Mouse (Mus musculus): ENCODE results near the gene Crtap. TPM values are rescaled to one million over a fixed set of nuclear protein-coding genes. Genes with fewer than 3 reads are reported as not detected.
A peak's percentile ranks its signal among the peaks of the same experiment; 100 is the strongest.

Crtap gene
- 17.6 and 18.2 TPM in 2 replicates for polyA plus RNA-seq (2015; fragmentation: Nextera tagmentation; extraction: Ambion mirVana)

DNA sequence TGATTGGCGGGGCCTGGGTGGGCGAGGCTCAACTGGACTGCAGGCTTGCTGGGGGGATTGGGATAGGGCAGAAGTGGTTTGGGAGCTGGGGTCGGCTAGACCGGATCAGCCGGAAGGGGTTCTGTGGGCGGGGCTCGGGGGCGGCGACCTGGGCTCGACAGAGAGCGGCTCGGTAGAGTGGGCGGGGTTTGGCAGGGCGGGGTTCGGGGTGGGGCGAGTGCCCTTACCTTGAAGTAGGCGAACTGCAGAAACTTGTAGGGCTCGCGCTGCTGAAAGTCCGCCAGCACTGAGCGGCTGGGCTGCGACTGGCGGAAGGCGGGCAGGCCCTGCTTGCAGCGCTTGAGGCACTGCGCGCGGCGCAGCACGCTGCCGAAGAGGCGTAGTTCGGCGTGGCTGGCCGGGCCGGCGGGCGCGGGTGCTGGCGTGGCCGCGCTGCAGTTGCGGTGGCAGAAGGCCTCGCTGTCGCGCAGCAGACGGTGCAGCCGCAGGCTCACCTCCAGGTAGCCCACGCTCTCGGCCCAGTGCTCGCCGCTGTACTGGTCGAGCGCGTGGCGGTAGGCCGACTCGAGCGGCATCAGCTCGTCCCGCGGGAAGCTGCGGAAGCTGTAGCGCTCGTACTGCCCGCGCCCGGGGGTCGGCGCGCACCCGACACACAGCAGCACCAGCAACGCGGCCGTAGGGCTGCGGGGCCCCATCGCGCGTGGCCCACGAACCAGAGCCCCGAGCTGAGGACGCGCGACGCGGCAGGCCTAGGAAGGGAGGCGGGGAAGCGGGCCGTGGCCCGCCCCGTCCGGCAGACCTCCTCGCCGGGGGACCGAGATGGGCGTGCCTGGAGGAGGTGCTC, at the start of gene Crtap:
TSS of gene Crtap (minus strand) at position 771 of the 844 bp plus-strand sequence.
- H3K27ac ChIP-seq, result no peak within 1 kb of the TSS
- peak within 1 kb of the TSS; percentile 94 for H3K4me2 ChIP-seq (replicated peaks)
- H3K4me1 ChIP-seq (replicated peaks), result peaks cover 6% of the 10 kb centered on the region; the same call in 1 of the 2 replicates
- peak within 1 kb of the TSS; percentile 80 for H3K9ac ChIP-seq (replicated peaks)
- H3K9me3 ChIP-seq, result no peaks in the 10 kb centered on the region
- H3K4me3 ChIP-seq (replicated peaks), result peak within 1 kb of the TSS; percentile 72
- H3K36me3 ChIP-seq, result no peaks in the 10 kb centered on the region
- H3K27me3 ChIP-seq, result peaks cover 3% of the 10 kb centered on the region; the same call in 1 of the 2 replicates
- peak; percentile 86 for ATAC-seq
- under 1% methylated on average over 81 of the region's 96 CpGs for WGBS

GRCm38 (mm10) chr9:114435668-114436067, 45.2 kb upstream of the Crtap start:
- Histone ChIP-seq H3K4me1 (replicated peaks) (no peaks in the 10 kb centered on the region), H3K4me2 (replicated peaks) (no peak overlapping the region), H3K27me3 (no peaks in the 10 kb centered on the region), H3K36me3 (peaks cover 25% of the 10 kb centered on the region), H3K9me3 (no peaks in the 10 kb centered on the region; the same call in 1 of the 2 replicates), H3K9ac (replicated peaks) (no peak overlapping the region), H3K4me3 (replicated peaks) (no peak overlapping the region), H3K27ac (no peak overlapping the region)
- no peak for ATAC-seq
- WGBS, result 84% methylated on average over 2 of the region's 2 CpGs

GRCm38 (mm10) chr9:114428103-114428834, 37.8 kb upstream of the Crtap start:
- Histone ChIP-seq H3K4me3 (replicated peaks) (no peak overlapping the region), H3K36me3 (peaks cover 18% of the 10 kb centered on the region), H3K27ac (no peak overlapping the region), H3K9ac (replicated peaks) (no peak overlapping the region), H3K4me1 (replicated peaks) (no peaks in the 10 kb centered on the region), H3K27me3 (no peaks in the 10 kb centered on the region), H3K9me3 (0 out of 2 replicates have a peak, but pooled peaks cover 6% of the 10 kb centered on the region), H3K4me2 (replicated peaks) (no peak overlapping the region)
- ATAC-seq, result no peak
- 84% methylated on average over 12 of the region's 12 CpGs for WGBS

DNA sequence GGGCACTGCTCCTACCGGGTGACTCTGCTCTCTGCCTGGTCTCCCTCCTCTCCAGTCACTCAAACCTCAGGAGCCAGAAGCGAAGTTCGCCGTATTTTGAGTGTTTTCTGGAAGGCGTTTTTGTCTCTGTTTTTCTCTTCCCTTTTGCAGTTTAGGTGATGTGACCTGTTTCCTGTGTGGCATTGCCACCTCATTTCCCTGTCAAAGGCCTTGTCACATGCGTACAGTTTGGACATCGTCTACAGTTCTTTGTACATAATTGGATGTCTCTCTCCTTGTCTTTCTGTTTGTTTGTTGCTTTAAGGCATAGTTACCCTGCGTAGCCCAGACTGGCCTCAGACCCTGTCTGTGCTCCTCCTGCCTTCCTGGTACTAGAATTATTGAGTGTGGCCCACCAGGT, 37.0 kb upstream of the Crtap start:
- H3K27me3 ChIP-seq, result no peaks in the 10 kb centered on the region
- H3K36me3 ChIP-seq, result peaks cover 18% of the 10 kb centered on the region
- H3K9ac ChIP-seq (replicated peaks), result no peak overlapping the region
- no peaks in the 10 kb centered on the region for H3K4me1 ChIP-seq (replicated peaks)
- 0 out of 2 replicates have a peak, but pooled peaks cover 6% of the 10 kb centered on the region for H3K9me3 ChIP-seq
- no peak overlapping the region for H3K27ac ChIP-seq
- WGBS, result 93% methylated on average over 8 of the region's 8 CpGs
- no peak for ATAC-seq
- no peak overlapping the region for H3K4me2 ChIP-seq (replicated peaks)
- H3K4me3 ChIP-seq (replicated peaks), result no peak overlapping the region

DNA sequence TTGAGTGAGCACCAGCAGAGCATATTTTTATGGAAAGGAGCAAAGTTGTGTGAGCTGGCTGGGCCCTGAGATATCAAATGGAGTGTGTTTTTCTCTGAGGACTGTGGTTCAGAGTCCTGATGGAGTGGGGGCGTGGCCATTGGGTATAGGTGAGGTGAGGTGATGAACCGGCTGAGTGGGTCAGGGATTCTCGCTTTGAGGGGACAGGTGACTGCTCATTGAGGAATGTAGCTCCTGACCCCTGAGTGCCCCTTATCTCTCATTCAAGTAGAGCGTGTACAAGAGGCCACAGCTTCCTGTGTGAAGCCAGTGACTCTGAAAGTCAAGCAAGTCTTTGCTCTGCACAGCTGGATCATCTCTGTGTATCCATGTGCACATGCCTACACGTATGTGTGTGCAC, 35.7 kb upstream of the Crtap start:
- Histone ChIP-seq H3K4me3 (replicated peaks) (no peak overlapping the region), H3K27me3 (no peaks in the 10 kb centered on the region), H3K36me3 (peaks cover 18% of the 10 kb centered on the region), H3K4me2 (replicated peaks) (no peak overlapping the region), H3K9me3 (0 out of 2 replicates have a peak, but pooled peaks cover 6% of the 10 kb centered on the region), H3K27ac (no peak overlapping the region), H3K4me1 (replicated peaks) (no peaks in the 10 kb centered on the region), H3K9ac (replicated peaks) (no peak overlapping the region)
- ATAC-seq, result no peak
- 96% methylated on average over 5 of the region's 5 CpGs for WGBS

DNA sequence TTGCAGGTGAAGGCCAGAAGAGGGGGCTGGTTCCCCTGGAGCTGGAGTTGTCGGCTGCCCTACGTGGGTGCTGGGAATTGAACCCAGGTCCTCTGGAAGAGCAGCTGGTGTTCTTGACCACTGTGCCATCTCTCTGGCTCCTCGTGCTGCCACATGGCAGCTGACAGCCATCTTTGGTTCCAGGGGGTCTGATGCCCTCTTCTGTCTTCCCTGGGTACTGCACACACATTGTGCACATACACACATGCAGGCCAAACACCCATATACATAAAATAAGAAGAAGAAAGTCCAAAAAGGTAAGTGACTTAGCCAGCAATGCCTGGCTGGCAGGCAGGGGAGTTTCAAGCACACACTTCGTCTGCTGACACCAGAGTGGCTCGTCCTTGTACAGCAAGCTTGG, 35.1 kb upstream of the Crtap start:
- H3K4me2 ChIP-seq (replicated peaks), result no peak overlapping the region
- WGBS, result 93% methylated on average over 5 of the region's 5 CpGs
- H3K36me3 ChIP-seq, result peaks cover 17% of the 10 kb centered on the region
- 0 out of 2 replicates have a peak, but pooled peaks cover 6% of the 10 kb centered on the region for H3K9me3 ChIP-seq
- H3K27ac ChIP-seq, result no peak overlapping the region
- H3K4me3 ChIP-seq (replicated peaks), result no peak overlapping the region
- H3K9ac ChIP-seq (replicated peaks), result no peak overlapping the region
- no peaks in the 10 kb centered on the region for H3K27me3 ChIP-seq
- ATAC-seq, result no peak
- no peaks in the 10 kb centered on the region for H3K4me1 ChIP-seq (replicated peaks)

DNA sequence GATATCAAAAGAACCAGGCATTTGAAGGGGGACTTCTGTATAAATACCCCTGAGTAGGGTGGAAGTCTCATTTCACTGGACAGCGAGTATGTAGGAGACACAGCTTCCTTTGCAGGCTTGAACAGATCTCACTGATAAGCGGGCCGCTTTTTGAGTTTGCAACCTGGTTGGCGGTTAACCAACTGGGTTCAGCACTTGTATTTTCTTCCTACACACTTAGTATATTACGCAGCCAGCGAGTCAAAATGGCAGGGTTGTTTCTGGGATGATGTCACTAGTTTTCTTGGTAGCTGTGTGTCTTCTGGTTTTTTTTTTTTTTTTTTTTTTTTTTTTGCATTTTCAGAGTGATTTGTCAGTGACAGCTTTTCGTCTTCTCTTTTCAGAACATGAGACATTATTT, 31.3 kb upstream of the Crtap start:
- no peaks in the 10 kb centered on the region for H3K27me3 ChIP-seq
- H3K36me3 ChIP-seq, result peaks cover 14% of the 10 kb centered on the region
- no peak overlapping the region for H3K9ac ChIP-seq (replicated peaks)
- no peak overlapping the region for H3K4me2 ChIP-seq (replicated peaks)
- H3K4me1 ChIP-seq (replicated peaks), result no peaks in the 10 kb centered on the region
- H3K9me3 ChIP-seq, result 0 out of 2 replicates have a peak, but pooled peaks cover 6% of the 10 kb centered on the region
- no peak for ATAC-seq
- H3K27ac ChIP-seq, result no peak overlapping the region
- WGBS, result 94% methylated on average over 7 of the region's 7 CpGs
- H3K4me3 ChIP-seq (replicated peaks), result no peak overlapping the region

DNA sequence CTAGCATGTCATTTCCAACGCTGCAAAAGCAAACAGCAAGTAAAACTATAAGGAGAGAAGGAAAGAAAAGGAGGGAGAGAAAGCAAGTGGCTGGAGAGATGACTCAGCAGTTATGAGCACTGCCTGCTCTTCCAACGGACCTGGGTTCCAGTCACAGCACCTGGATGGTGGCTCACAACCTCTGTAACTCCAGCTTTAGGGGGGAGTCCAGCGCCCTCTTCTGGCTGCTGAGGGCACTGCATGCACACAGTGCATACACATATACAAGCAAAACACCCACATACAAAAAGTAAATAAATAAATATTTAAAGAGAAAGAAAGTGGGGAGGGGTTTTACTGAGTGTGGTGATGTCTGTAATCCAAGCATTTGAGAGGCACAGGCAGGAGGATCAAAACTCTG, 30.6 kb upstream of the Crtap start:
- Histone ChIP-seq H3K4me1 (replicated peaks) (no peaks in the 10 kb centered on the region), H3K27ac (no peak overlapping the region), H3K9me3 (0 out of 2 replicates have a peak, but pooled peaks cover 6% of the 10 kb centered on the region), H3K4me3 (replicated peaks) (no peak overlapping the region), H3K36me3 (peaks cover 13% of the 10 kb centered on the region), H3K27me3 (no peaks in the 10 kb centered on the region), H3K9ac (replicated peaks) (no peak overlapping the region), H3K4me2 (replicated peaks) (no peak overlapping the region)
- 69% methylated on average over 3 of the region's 3 CpGs for WGBS
- ATAC-seq, result no peak

DNA sequence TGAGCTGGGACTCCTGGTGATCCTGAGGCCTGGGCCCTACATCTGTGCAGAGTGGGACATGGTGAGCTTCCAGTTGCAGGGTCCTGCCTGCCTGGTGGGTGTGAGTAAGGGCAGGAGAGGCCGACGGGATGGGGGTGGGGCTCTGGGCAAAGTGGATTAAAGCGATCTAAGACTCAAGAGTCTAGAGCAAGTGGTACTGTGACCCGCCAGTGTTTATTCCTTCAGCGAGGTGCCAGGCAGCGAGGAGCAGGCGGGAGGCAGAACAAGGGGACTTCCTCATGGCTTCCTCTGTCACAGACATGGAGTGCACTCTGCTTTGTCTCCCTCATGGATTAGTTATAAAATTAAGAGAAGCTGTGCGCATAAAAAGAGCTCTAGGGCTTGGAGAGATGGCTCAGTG, 30.0 kb upstream of the Crtap start:
- no peak for ATAC-seq
- 75% methylated on average over 8 of the region's 8 CpGs for WGBS
- H3K4me3 ChIP-seq (replicated peaks), result no peak overlapping the region
- no peaks in the 10 kb centered on the region for H3K4me1 ChIP-seq (replicated peaks)
- H3K27ac ChIP-seq, result no peak overlapping the region
- no peak overlapping the region for H3K4me2 ChIP-seq (replicated peaks)
- H3K9ac ChIP-seq (replicated peaks), result no peak overlapping the region
- 0 out of 2 replicates have a peak, but pooled peaks cover 4% of the 10 kb centered on the region for H3K9me3 ChIP-seq
- no peaks in the 10 kb centered on the region for H3K27me3 ChIP-seq
- H3K36me3 ChIP-seq, result peaks cover 7% of the 10 kb centered on the region

DNA sequence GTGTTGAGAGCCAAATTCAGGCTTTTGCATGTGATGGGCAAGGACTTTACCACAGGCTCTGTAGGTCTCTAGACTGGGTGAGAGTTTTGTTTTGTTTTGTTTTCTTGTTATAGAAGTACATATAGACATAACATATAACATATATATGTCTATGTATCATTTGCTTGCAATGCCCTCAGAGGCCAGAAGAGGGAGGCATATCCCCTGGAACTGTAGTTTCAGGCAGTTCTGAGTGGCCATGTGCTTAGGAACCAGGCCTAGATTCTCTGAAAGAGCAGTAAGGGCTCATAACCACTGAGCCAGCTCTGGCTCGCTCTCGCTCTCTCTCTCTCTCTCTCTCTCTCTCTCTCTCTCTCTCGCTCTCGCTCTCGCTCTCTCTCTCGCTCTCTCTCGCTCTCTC, 27.7 kb upstream of the Crtap start:
- H3K27ac ChIP-seq, result no peak overlapping the region
- H3K27me3 ChIP-seq, result no peaks in the 10 kb centered on the region
- H3K9ac ChIP-seq (replicated peaks), result no peak overlapping the region
- no peak for ATAC-seq
- H3K4me2 ChIP-seq (replicated peaks), result no peak overlapping the region
- H3K4me3 ChIP-seq (replicated peaks), result no peak overlapping the region
- WGBS, result 63% methylated on average over 7 of the region's 7 CpGs
- H3K4me1 ChIP-seq (replicated peaks), result no peaks in the 10 kb centered on the region
- no peaks in the 10 kb centered on the region for H3K9me3 ChIP-seq
- 0 out of 2 replicates have a peak, but pooled peaks cover 3% of the 10 kb centered on the region for H3K36me3 ChIP-seq

DNA sequence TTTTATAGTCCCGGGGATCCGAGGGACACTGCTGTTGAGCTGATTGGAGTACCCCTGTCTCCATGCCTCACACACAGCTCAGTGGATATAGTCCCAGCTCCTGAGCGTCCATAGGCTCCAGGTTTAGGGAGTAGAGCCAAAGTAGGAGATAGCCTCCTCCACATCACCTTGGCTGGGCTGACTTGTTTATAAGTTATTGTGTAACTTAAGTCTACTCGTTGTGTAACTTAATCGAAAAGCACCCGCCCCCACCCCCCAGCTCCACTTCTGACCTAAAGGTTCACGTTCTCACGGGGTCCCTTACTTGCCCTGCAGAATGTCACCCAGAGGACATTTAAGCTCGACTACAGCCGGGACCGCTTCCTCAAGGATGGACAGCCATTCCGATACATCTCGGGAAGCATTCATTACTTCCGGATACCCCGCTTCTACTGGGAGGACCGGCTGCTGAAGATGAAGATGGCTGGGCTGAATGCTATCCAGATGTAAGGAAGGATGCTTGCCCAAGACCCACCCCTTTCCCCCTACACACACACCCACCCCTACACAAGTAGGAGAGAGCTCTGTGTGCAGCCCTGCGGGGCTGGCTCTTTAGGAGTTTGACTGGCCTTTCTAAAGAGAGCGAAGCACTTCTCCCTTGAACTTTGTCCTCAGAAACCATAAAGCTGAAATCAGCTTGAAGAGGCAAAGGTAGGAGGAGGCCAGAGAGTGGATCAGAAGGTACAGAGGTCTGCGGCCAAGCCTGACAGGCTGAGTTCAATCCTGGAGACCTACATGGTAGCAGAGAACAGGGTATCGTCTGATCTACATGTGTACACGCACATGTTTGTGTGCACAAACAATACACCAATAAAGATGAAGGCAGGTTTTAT, 26.4 kb upstream of the Crtap start:
- H3K4me2 ChIP-seq (replicated peaks), result no peak overlapping the region
- no peak overlapping the region for H3K27ac ChIP-seq
- no peaks in the 10 kb centered on the region for H3K27me3 ChIP-seq
- no peak overlapping the region for H3K4me3 ChIP-seq (replicated peaks)
- WGBS, result 93% methylated on average over 21 of the region's 21 CpGs
- H3K4me1 ChIP-seq (replicated peaks), result no peaks in the 10 kb centered on the region
- H3K9ac ChIP-seq (replicated peaks), result no peak overlapping the region
- 0 out of 2 replicates have a peak, but pooled peaks cover 7% of the 10 kb centered on the region for H3K36me3 ChIP-seq
- ATAC-seq, result no peak
- no peaks in the 10 kb centered on the region for H3K9me3 ChIP-seq

Measured in midbrain, embryonic 13.5 days (tissue).